Comparison of ENCODE assay signal across 8 mouse cellular contexts in genomic region chr9:110413785-110414184, GRCm38 (mm10). TPM values are rescaled to one million over a fixed set of nuclear protein-coding genes. Genes with fewer than 3 reads are reported as not detected.
DNase-seq lines count a peak whose midpoint lies in the region; ATAC-seq and TF ChIP-seq lines count a peak whose summit lies in the region.

No protein-coding gene starts in this region.

- H3K4me1 ChIP-seq in forebrain, embryonic 10.5 days = peaks cover 10% of the 10 kb centered on the region
- peaks cover under 1% of the 10 kb centered on the region; the same call in 1 of the 2 replicates for H3K4me1 ChIP-seq in forebrain, embryonic 11.5 days (replicated peaks; ENCODE audit: control insufficient read depth, insufficient read depth, low read length)
- H3K4me1 ChIP-seq in midbrain, embryonic 10.5 days = peaks cover 12% of the 10 kb centered on the region
- peaks cover 2% of the 10 kb centered on the region; the same call in 1 of the 2 replicates for H3K4me1 ChIP-seq in midbrain, embryonic 11.5 days (ENCODE audit: control insufficient read depth, insufficient read depth, low read length)

- no peaks in the 10 kb centered on the region for H3K27me3 ChIP-seq in forebrain, embryonic 10.5 days (ENCODE audit: poor library complexity, severe bottlenecking)
- no peaks in the 10 kb centered on the region for H3K27me3 ChIP-seq in forebrain, embryonic 11.5 days (ENCODE audit: control insufficient read depth, insufficient read depth, low read length)
- H3K27me3 ChIP-seq in midbrain, embryonic 10.5 days (ENCODE audit: low read depth, poor library complexity, severe bottlenecking) = no peaks in the 10 kb centered on the region
- no peaks in the 10 kb centered on the region for H3K27me3 ChIP-seq in midbrain, embryonic 11.5 days (ENCODE audit: control insufficient read depth, insufficient read depth, low read length)

- H3K27ac ChIP-seq in forebrain, embryonic 10.5 days = no peak overlapping the region
- no peak overlapping the region for H3K27ac ChIP-seq in forebrain, embryonic 11.5 days (ENCODE audit: low read depth, low read length)
- H3K27ac ChIP-seq in midbrain, embryonic 10.5 days (replicated peaks) = no peak overlapping the region
- no peak overlapping the region for H3K27ac ChIP-seq in midbrain, embryonic 11.5 days (ENCODE audit: low read depth, low read length)

- no peaks in the 10 kb centered on the region for H3K9me3 ChIP-seq in forebrain, embryonic 10.5 days
- no peaks in the 10 kb centered on the region for H3K9me3 ChIP-seq in forebrain, embryonic 11.5 days (ENCODE audit: control insufficient read depth, low read length)
- H3K9me3 ChIP-seq in midbrain, embryonic 10.5 days (replicated peaks) = no peaks in the 10 kb centered on the region
- H3K9me3 ChIP-seq in midbrain, embryonic 11.5 days (ENCODE audit: control insufficient read depth, low read length) = no peaks in the 10 kb centered on the region

- TF ChIP-seq POLR2A in brain, embryonic 14.5 days (IDR thresholded peaks at IDR 0.05; ENCODE audit: borderline replicate concordance, extremely low read depth, insufficient read depth, insufficient read length, poor library complexity, severe bottlenecking) = no peak

- 62% methylated on average over 9 of the region's 9 CpGs for WGBS in forebrain, embryonic 10.5 days
- 59% methylated on average over 9 of the region's 9 CpGs for WGBS in forebrain, embryonic 11.5 days
- WGBS in midbrain, embryonic 10.5 days = 57% methylated on average over 9 of the region's 9 CpGs
- 59% methylated on average over 9 of the region's 9 CpGs for WGBS in midbrain, embryonic 11.5 days

- no peaks in the 10 kb centered on the region for H3K36me3 ChIP-seq in forebrain, embryonic 10.5 days (replicated peaks)
- no peaks in the 10 kb centered on the region for H3K36me3 ChIP-seq in forebrain, embryonic 11.5 days (ENCODE audit: control insufficient read depth, insufficient read depth, low read length)
- no peaks in the 10 kb centered on the region for H3K36me3 ChIP-seq in midbrain, embryonic 10.5 days
- no peaks in the 10 kb centered on the region for H3K36me3 ChIP-seq in midbrain, embryonic 11.5 days (ENCODE audit: control insufficient read depth, insufficient read depth, low read length)

- TF ChIP-seq CTCF in brain, embryonic 14.5 days (IDR thresholded peaks at IDR 0.05; ENCODE audit: borderline replicate concordance, extremely low read depth, insufficient read depth, insufficient read length) = peak; percentile 54; the same call in 1 of the 2 replicates

- no peak for ATAC-seq in forebrain, embryonic 11.5 days (replicated peaks; ENCODE audit: low FRiP score)
- ATAC-seq in midbrain, embryonic 11.5 days (ENCODE audit: low FRiP score) = no peak
- ATAC-seq in activated CD4-positive, CD25-positive, alpha-beta regulatory T cell, adult 4 months = no peak

- no peak overlapping the region for H3K4me2 ChIP-seq in forebrain, embryonic 11.5 days (ENCODE audit: low read depth, low read length, severe bottlenecking)
- H3K4me2 ChIP-seq in midbrain, embryonic 11.5 days = no peak overlapping the region

- DNase-seq in forebrain, embryonic 10.5 days (ENCODE audit: extremely low spot score, low spot score) = peak; percentile 36
- no peak for DNase-seq in forebrain, embryonic 11.5 days (ENCODE audit: low spot score)
- peak; percentile 46 for DNase-seq in midbrain, embryonic 10.5 days (ENCODE audit: low spot score)
- DNase-seq in midbrain, embryonic 11.5 days (ENCODE audit: low spot score, missing footprints) = no peak
- peak; percentile 48 for DNase-seq in brain, embryonic 14.5 days (ENCODE audit: low read depth)
- DNase-seq in lung, adult 18-20 months = peak; percentile 81 to 87
- no peak for DNase-seq in thymus, postnatal 36 days

- H3K9ac ChIP-seq in forebrain, embryonic 11.5 days (ENCODE audit: low read length) = no peak overlapping the region
- no peak overlapping the region for H3K9ac ChIP-seq in midbrain, embryonic 11.5 days (ENCODE audit: low read length)

- no peak overlapping the region for H3K4me3 ChIP-seq in forebrain, embryonic 10.5 days
- no peak overlapping the region for H3K4me3 ChIP-seq in forebrain, embryonic 11.5 days (ENCODE audit: low read depth, low read length)
- H3K4me3 ChIP-seq in midbrain, embryonic 10.5 days = no peak overlapping the region
- H3K4me3 ChIP-seq in midbrain, embryonic 11.5 days (ENCODE audit: low read depth, low read length) = no peak overlapping the region

RNA-seq across cellular contexts. Expression of gene Ngp, which starts 5.8 kb away (rescaled TPM):
- polyA plus RNA-seq in forebrain, embryonic 10.5 days (2016; fragmentation: Nextera tagmentation; extraction: Ambion mirVana) = not detected in 2 replicates
- polyA plus RNA-seq in forebrain, embryonic 11.5 days (2014; fragmentation: Nextera tagmentation; extraction: Ambion mirVana) = 0.36 and 0.67 TPM in 2 replicates
- polyA plus RNA-seq in midbrain, embryonic 10.5 days (2016; fragmentation: Nextera tagmentation; extraction: Ambion mirVana) = 0.12 TPM in 1 of 2 replicates, not detected in the other
- 0.18 and 0.55 TPM in 2 replicates for polyA plus RNA-seq in midbrain, embryonic 11.5 days (2014; fragmentation: Nextera tagmentation; extraction: Ambion mirVana)
- 0.45 and 1.1 TPM in 2 replicates for polyA plus RNA-seq in brain, embryonic 14.5 days (2012; rRNA removed)
- polyA plus RNA-seq in activated CD4-positive, CD25-positive, alpha-beta regulatory T cell, adult 4 months (2017; shearing (Covaris generic)) = not detected

RNA-seq across cellular contexts. Expression of gene Ptpn23, which starts 5.8 kb away (rescaled TPM):
- polyA plus RNA-seq in forebrain, embryonic 10.5 days (2016; fragmentation: Nextera tagmentation; extraction: Ambion mirVana) = 15.1 and 15.2 TPM in 2 replicates
- polyA plus RNA-seq in forebrain, embryonic 11.5 days (2014; fragmentation: Nextera tagmentation; extraction: Ambion mirVana) = 17.7 and 21.1 TPM in 2 replicates
- polyA plus RNA-seq in midbrain, embryonic 10.5 days (2016; fragmentation: Nextera tagmentation; extraction: Ambion mirVana) = 14.2 and 16.6 TPM in 2 replicates
- polyA plus RNA-seq in midbrain, embryonic 11.5 days (2014; fragmentation: Nextera tagmentation; extraction: Ambion mirVana) = 12.9 and 13.8 TPM in 2 replicates
- 31.2 and 73.7 TPM in 2 replicates for polyA plus RNA-seq in brain, embryonic 14.5 days (2012; rRNA removed)
- polyA plus RNA-seq in activated CD4-positive, CD25-positive, alpha-beta regulatory T cell, adult 4 months (2017; shearing (Covaris generic)) = 1 to 10 TPM; 5.4 TPM

Comparison
In these comparisons a context has a peak if more than half of its experiments do, and no peak if none do; other contexts are left out.
1. DNase-seq: peak in forebrain, embryonic 10.5 days (single experiment), midbrain, embryonic 10.5 days (single experiment), brain, embryonic 14.5 days (single experiment) and lung, adult 18-20 months (2 of 2); none in forebrain, embryonic 11.5 days (single experiment), midbrain, embryonic 11.5 days (single experiment) and thymus, postnatal 36 days (0 of 2).